Mouse (Mus musculus): ENCODE data around the gene Nptx1. TPM values are rescaled to one million over a fixed set of nuclear protein-coding genes. Genes with fewer than 3 reads are reported as not detected.

Nptx1 gene
- total RNA-seq, 2 experiments from 2014 or later, result 146 to 173 TPM

- no peak for DNase-seq (ENCODE audit: low spot score in 2 of 2)
Observed at GRCm38 (mm10) chr11:119551468-119551867, 3.9 kb upstream of the Nptx1 start.

GRCm38 (mm10) chr11:119550546-119551335 lies 3.2 kb upstream of the Nptx1 start:
- peak in 1 of 2 experiments; percentile 43 for DNase-seq (ENCODE audit: low spot score in 2 of 2)

GRCm38 (mm10) chr11:119549371-119549811 lies 1.8 kb upstream of the Nptx1 start:
- DNase-seq (ENCODE audit: low spot score in 2 of 2), result no peak

GRCm38 (mm10) chr11:119548741-119549370 lies 1.3 kb upstream of the Nptx1 start:
- peak in 1 of 2 experiments; percentile 41 for DNase-seq (ENCODE audit: low spot score in 2 of 2)

GRCm38 (mm10) chr11:119547951-119548591 lies 518 bp upstream of the Nptx1 start:
- peak in 1 of 2 experiments; percentile 44 for DNase-seq (ENCODE audit: low spot score in 2 of 2)

- no peak for DNase-seq (ENCODE audit: low spot score in 2 of 2)
Observed at GRCm38 (mm10) chr11:119546496-119547182, 914 bp downstream of the Nptx1 start.

- DNase-seq (ENCODE audit: low spot score in 2 of 2), result no peak
Observed at GRCm38 (mm10) chr11:119545741-119546495, 1.6 kb downstream of the Nptx1 start.

- DNase-seq (ENCODE audit: low spot score in 2 of 2), result no peak
Observed at GRCm38 (mm10) chr11:119545281-119545680, 2.3 kb downstream of the Nptx1 start.

GRCm38 (mm10) chr11:119544518-119545105 lies 2.9 kb downstream of the Nptx1 start:
- no peak for DNase-seq (ENCODE audit: low spot score in 2 of 2)

GRCm38 (mm10) chr11:119543816-119544517 lies 3.6 kb downstream of the Nptx1 start:
- no peak for DNase-seq (ENCODE audit: low spot score in 2 of 2)

GRCm38 (mm10) chr11:119542886-119543285 lies 4.7 kb downstream of the Nptx1 start:
- no peak for DNase-seq (ENCODE audit: low spot score in 2 of 2)

- DNase-seq (ENCODE audit: low spot score in 2 of 2), result no peak
Observed at GRCm38 (mm10) chr11:119542371-119542770, 5.2 kb downstream of the Nptx1 start.

- DNase-seq (ENCODE audit: low spot score in 2 of 2), result no peak
Observed at GRCm38 (mm10) chr11:119541082-119541481, 6.5 kb downstream of the Nptx1 start.

GRCm38 (mm10) chr11:119540560-119540959 lies 7.0 kb downstream of the Nptx1 start:
- DNase-seq (ENCODE audit: low spot score in 2 of 2), result no peak

- DNase-seq (ENCODE audit: low spot score in 2 of 2), result no peak
Observed at GRCm38 (mm10) chr11:119539944-119540343, 7.6 kb downstream of the Nptx1 start.

GRCm38 (mm10) chr11:119533745-119534144 lies 13.8 kb downstream of the Nptx1 start:
- DNase-seq (ENCODE audit: low spot score in 2 of 2), result no peak

- DNase-seq (ENCODE audit: low spot score in 2 of 2), result peak in 1 of 2 experiments; percentile 52
Observed at GRCm38 (mm10) chr11:119532460-119532859, 15.1 kb downstream of the Nptx1 start.

GRCm38 (mm10) chr11:119528930-119529329 lies 18.6 kb downstream of the Nptx1 start:
- no peak for DNase-seq (ENCODE audit: low spot score in 2 of 2)

All from layer of hippocampus, postnatal 10 days (tissue).